Mouse (Mus musculus): ENCODE results near the gene Acacb.

DNA sequence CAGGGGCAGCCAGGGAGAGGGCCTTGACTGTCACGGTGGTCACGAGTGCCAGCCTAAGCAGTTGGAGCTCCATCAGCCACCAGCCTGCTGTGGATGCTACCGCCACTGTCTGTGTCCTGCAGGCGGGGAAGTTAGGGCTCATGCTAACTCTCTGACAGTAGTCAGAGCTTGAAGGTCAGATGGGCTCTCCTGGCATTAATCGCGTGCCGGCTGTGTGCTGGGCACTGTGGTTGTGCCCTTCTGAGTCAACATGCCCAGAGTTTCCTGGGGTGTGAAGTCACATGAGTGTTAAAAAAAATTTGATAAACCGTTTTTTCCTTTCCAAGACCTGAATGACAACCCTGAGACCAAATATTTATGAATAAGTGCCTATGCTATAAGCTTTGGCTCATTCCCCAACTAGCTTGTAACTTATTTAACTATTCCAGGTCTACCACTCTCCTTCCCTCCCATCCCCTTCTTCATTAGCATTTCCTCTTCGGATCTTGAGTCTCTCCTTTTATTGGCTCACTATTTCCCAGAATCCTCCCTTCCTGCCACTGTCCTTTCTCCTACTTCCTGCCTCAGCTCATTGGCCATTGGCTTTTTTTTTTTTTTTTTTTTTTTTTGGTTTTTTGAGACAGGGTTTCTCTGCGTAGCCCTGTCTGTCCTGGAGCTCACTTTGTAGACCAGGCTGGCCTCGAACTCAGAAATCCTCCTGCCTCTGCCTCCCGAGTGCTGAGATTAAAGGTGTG lies 6.2 kb downstream of the Acacb start:
- TF ChIP-seq POLR2A (IDR thresholded peaks at IDR 0.05; ENCODE audit: control insufficient read depth, low read depth, low read length) (no peak), CTCF (IDR thresholded peaks at IDR 0.05; ENCODE audit: control insufficient read depth, insufficient read depth, insufficient replicate concordance, low read depth, low read length) (no peak)

Measured in testis, adult 2 months (tissue).